Mouse (Mus musculus) ES-Bruce4 (cell line): ENCODE data around the gene Spint5.

Experiments
- CTCF ChIP-seq: IDR thresholded peaks from one replicate; pipeline ENCODE4 v1.8.1; 2011; ENCODE audit warnings: low read depth, low read length
- EP300 ChIP-seq: IDR thresholded peaks from 2 replicates; pipeline ENCODE4 v1.6.1; 2011; ENCODE audit warnings: low read depth, low read length; ENCODE audit not compliant: insufficient read depth

DNA sequence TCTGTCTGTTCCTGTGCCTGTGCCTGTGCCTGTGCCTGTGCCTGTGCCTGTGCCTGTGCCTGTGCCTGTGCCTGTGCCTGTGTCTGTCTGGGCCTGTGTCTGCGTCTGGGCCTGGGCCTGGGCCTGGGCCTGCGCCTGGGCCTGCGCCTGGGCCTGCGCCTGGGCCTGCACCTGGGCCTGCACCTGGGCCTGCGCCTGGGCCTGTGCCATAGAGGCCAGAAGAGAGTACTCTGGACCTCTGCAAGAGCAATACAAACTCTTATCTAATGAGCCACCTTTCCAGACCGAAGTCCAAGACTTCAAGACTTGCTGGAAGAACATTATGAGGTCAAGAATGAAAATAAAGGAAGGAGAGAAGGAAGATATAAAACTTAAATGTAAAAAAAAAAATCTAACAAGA lies 9.8 kb upstream of the Spint5 start:
- TF ChIP-seq EP300 (no peak), CTCF (no peak)
